Mouse (Mus musculus) forebrain, embryonic 12.5 days (tissue): ENCODE measurements at regions not wholly inside any gene's neighbourhood (a gene's known extent, or its start where the extent isn't known, plus 50 kb on each side); places are given as distances from the start of the nearest gene placed in this dataset.

Source experiments
- ATAC-seq: fragments of 200-750 bp; cut with Nextera tagmentation; 2 replicates; pipeline ENCODE4 v1.8.0; 2017; ENCODE audit warnings: moderate TSS enrichment; ENCODE audit not compliant: low FRiP score
- H3K27ac ChIP-seq: fragments of 300-500 bp; sonication (generic); 2 replicates; pipeline ENCODE4 v1.5.1; 2016; ENCODE audit warnings: mild to moderate bottlenecking
- H3K27me3 ChIP-seq: fragments of 300-500 bp; sonication (generic); 2 replicates; pipeline ENCODE4 v1.6.1; 2016; ENCODE audit warnings: mild to moderate bottlenecking
- H3K36me3 ChIP-seq: fragments of 300-500 bp; sonication (generic); replicated peaks from 2 replicates; pipeline ENCODE4 v1.6.1; 2016; ENCODE audit warnings: mild to moderate bottlenecking
- H3K4me1 ChIP-seq: fragments of 300-500 bp; sonication (generic); 2 replicates; pipeline ENCODE4 v1.6.1; 2016
- H3K4me2 ChIP-seq: fragments of 300-500 bp; sonication (generic); 2 replicates; pipeline ENCODE4 v1.6.1; 2016; ENCODE audit warnings: mild to moderate bottlenecking, moderate library complexity
- H3K4me3 ChIP-seq: fragments of 300-500 bp; sonication (generic); replicated peaks from 2 replicates; pipeline ENCODE4 v1.5.1; 2016; ENCODE audit warnings: mild to moderate bottlenecking
- H3K9ac ChIP-seq: fragments of 300-500 bp; sonication (generic); 2 replicates; pipeline ENCODE4 v1.6.1; 2016; ENCODE audit warnings: mild to moderate bottlenecking
- H3K9me3 ChIP-seq: fragments of 300-500 bp; sonication (generic); 2 replicates; pipeline ENCODE4 v1.6.1; 2016
- WGBS: fragments of 180-500 bp; shearing (Covaris S2); methylation state at CpG from one replicate; pipeline ENCODE4 v1.1.7; 2016; 5-methylcytosine and 5-hydroxymethylcytosine counted together

DNA sequence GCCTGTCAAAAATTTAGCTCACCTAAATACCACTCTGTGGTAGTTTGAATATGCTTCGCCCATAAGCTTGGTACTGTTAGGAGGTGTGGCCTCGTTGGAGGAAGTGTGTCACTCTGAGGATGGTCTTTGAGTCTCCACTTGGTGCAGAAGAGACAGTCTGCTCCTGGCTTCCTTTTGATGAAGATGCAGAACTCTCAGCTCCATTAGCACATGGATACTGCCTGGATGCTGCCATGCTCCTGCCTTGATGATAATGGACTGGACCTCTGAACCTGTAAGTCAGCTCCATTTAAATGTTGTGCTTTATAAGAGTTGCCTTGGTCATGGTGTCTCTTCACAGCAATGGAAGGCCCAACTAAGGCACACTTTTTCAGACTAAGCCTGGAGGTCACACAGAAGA, 56.9 kb upstream of the Pik3r1 start:
- no peak for ATAC-seq
- 93% methylated on average over 2 of the region's 2 CpGs for WGBS

GRCm38 (mm10) chr13:101831872-101832629, 64.0 kb upstream of the Pik3r1 start:
- H3K4me3 ChIP-seq = no peak overlapping the region
- H3K4me1 ChIP-seq = no peaks in the 10 kb centered on the region
- H3K36me3 ChIP-seq = no peaks in the 10 kb centered on the region
- no peak overlapping the region for H3K9ac ChIP-seq
- H3K27me3 ChIP-seq = no peaks in the 10 kb centered on the region
- ATAC-seq = no peak
- WGBS = 82% methylated on average over 7 of the region's 7 CpGs
- H3K27ac ChIP-seq = no peak overlapping the region
- H3K9me3 ChIP-seq = no peaks in the 10 kb centered on the region
- H3K4me2 ChIP-seq = no peak overlapping the region

More for the DNA sequence above, 56.9 kb upstream of the Pik3r1 start:
- Histone ChIP-seq H3K27ac (no peak overlapping the region), H3K36me3 (no peaks in the 10 kb centered on the region), H3K9me3 (no peaks in the 10 kb centered on the region), H3K4me2 (no peak overlapping the region), H3K4me1 (no peaks in the 10 kb centered on the region), H3K4me3 (no peak overlapping the region), H3K27me3 (no peaks in the 10 kb centered on the region), H3K9ac (no peak overlapping the region)

GRCm38 (mm10) chr13:101834546-101834945, 66.5 kb upstream of the Pik3r1 start:
- no peaks in the 10 kb centered on the region for H3K27me3 ChIP-seq
- no peak overlapping the region for H3K27ac ChIP-seq
- H3K9me3 ChIP-seq = no peaks in the 10 kb centered on the region
- H3K4me2 ChIP-seq = no peak overlapping the region
- H3K9ac ChIP-seq = no peak overlapping the region
- no peaks in the 10 kb centered on the region for H3K36me3 ChIP-seq
- no peaks in the 10 kb centered on the region for H3K4me1 ChIP-seq
- H3K4me3 ChIP-seq = no peak overlapping the region
- ATAC-seq = no peak
- 92% methylated on average over 4 of the region's 4 CpGs for WGBS

GRCm38 (mm10) chr13:101836992-101837391, 69.0 kb upstream of the Pik3r1 start:
- 88% methylated on average over 1 of the region's 1 CpGs for WGBS
- Histone ChIP-seq H3K27ac (no peak overlapping the region), H3K4me3 (no peak overlapping the region), H3K4me2 (no peak overlapping the region), H3K4me1 (no peaks in the 10 kb centered on the region), H3K27me3 (no peaks in the 10 kb centered on the region), H3K36me3 (no peaks in the 10 kb centered on the region), H3K9me3 (no peaks in the 10 kb centered on the region), H3K9ac (no peak overlapping the region)
- ATAC-seq = no peak

GRCm38 (mm10) chr13:101844461-101845440, 76.7 kb upstream of the Pik3r1 start:
- no peak overlapping the region for H3K9ac ChIP-seq
- no peaks in the 10 kb centered on the region for H3K27me3 ChIP-seq
- 78% methylated on average over 7 of the region's 7 CpGs for WGBS
- no peak for ATAC-seq
- no peaks in the 10 kb centered on the region for H3K4me1 ChIP-seq
- no peaks in the 10 kb centered on the region for H3K9me3 ChIP-seq
- no peaks in the 10 kb centered on the region for H3K36me3 ChIP-seq
- H3K27ac ChIP-seq = no peak overlapping the region
- no peak overlapping the region for H3K4me2 ChIP-seq
- H3K4me3 ChIP-seq = no peak overlapping the region

DNA sequence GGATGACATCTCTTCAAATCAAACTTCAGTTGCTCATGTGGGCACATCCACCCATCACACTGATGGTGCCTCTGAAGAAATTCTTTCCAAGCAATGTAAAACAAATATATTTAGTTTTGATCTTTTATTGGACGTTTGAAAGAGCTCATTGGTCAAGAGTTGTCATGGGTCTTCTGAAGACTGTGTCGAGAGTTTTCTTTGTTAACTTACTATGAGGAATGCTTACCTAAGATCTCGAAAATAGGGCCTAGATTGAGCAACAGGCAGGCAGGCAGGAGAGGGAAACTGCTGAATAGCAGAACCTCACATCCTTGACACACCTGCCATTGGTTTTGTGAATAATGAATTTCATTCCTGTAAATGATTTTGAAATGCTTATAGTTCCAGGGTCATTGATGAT, 78.0 kb upstream of the Pik3r1 start:
- no peak overlapping the region for H3K4me3 ChIP-seq
- no peak overlapping the region for H3K27ac ChIP-seq
- ATAC-seq = no peak
- H3K4me1 ChIP-seq = no peaks in the 10 kb centered on the region
- H3K9ac ChIP-seq = no peak overlapping the region
- H3K27me3 ChIP-seq = no peaks in the 10 kb centered on the region
- H3K4me2 ChIP-seq = no peak overlapping the region
- no peaks in the 10 kb centered on the region for H3K9me3 ChIP-seq
- no peaks in the 10 kb centered on the region for H3K36me3 ChIP-seq
- WGBS = 70% methylated on average over 3 of the region's 3 CpGs

GRCm38 (mm10) chr13:101847879-101848600, 80.0 kb upstream of the Pik3r1 start:
- no peak overlapping the region for H3K4me2 ChIP-seq
- H3K27me3 ChIP-seq = no peaks in the 10 kb centered on the region
- H3K4me1 ChIP-seq = no peaks in the 10 kb centered on the region
- H3K9me3 ChIP-seq = no peaks in the 10 kb centered on the region
- no peak for ATAC-seq
- no peak overlapping the region for H3K27ac ChIP-seq
- 87% methylated on average over 12 of the region's 12 CpGs for WGBS
- H3K4me3 ChIP-seq = no peak overlapping the region
- H3K36me3 ChIP-seq = no peaks in the 10 kb centered on the region
- no peak overlapping the region for H3K9ac ChIP-seq

- no peak overlapping the region for H3K4me3 ChIP-seq
- WGBS = 86% methylated on average over 2 of the region's 2 CpGs
- no peaks in the 10 kb centered on the region for H3K4me1 ChIP-seq
- ATAC-seq = no peak
- H3K27me3 ChIP-seq = no peaks in the 10 kb centered on the region
- H3K9ac ChIP-seq = no peak overlapping the region
- H3K36me3 ChIP-seq = no peaks in the 10 kb centered on the region
- H3K27ac ChIP-seq = no peak overlapping the region
- no peak overlapping the region for H3K4me2 ChIP-seq
- no peaks in the 10 kb centered on the region for H3K9me3 ChIP-seq
These were observed 80.7 kb upstream of the Pik3r1 start for GRCm38 (mm10) chr13:101848601-101849147.

DNA sequence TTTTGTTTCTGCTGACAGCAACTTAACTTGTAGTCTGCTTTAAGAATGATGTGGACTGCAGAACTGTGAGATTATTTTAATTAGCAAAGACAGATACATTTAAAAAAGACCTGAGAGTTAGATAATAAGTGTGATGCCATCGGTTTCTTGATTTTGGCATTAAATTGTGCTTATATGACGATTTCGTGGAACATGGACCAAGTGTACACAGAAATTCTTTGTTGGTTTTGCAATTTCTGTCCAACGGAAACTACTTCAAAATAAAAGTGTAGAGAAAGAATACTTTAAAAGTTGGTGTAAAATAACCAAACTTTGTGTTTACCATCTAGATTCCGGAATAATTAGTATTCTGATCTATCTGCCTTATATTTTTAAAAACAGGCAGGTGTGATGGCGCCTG, 81.4 kb upstream of the Pik3r1 start:
- no peak for ATAC-seq
- Histone ChIP-seq H3K9me3 (no peaks in the 10 kb centered on the region), H3K36me3 (no peaks in the 10 kb centered on the region)

DNA sequence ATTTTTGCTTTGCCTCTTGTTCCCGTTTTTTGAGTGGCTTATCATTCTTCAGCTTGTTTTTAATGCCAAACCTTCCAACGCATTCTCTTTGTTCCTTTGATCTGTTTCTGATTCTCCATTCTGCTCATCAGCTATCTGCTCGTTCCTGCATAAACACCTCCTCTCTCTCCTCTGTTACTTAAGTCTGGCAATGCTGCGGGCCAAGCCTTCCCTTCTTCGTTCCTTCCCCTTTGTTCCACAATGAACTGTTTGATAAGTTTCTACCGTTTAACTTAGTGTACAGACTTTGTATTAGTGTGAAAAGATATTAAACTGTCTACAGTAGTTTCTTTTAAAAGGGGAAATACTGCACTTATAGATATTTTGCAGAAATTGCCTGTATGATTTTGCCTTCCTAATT, 83.3 kb upstream of the Pik3r1 start:
- Histone ChIP-seq H3K27me3 (no peaks in the 10 kb centered on the region), H3K27ac (no peak overlapping the region), H3K36me3 (no peaks in the 10 kb centered on the region), H3K4me1 (no peaks in the 10 kb centered on the region), H3K9ac (no peak overlapping the region), H3K4me3 (no peak overlapping the region), H3K9me3 (no peaks in the 10 kb centered on the region), H3K4me2 (no peak overlapping the region)
- WGBS = 76% methylated on average over 6 of the region's 6 CpGs
- no peak for ATAC-seq

More for the DNA sequence above, 81.4 kb upstream of the Pik3r1 start:
- Histone ChIP-seq H3K4me3 (no peak overlapping the region), H3K4me1 (no peaks in the 10 kb centered on the region), H3K9ac (no peak overlapping the region), H3K27ac (no peak overlapping the region), H3K4me2 (no peak overlapping the region), H3K27me3 (no peaks in the 10 kb centered on the region)
- 92% methylated on average over 6 of the region's 6 CpGs for WGBS

GRCm38 (mm10) chr13:101852960-101853359, 84.9 kb upstream of the Pik3r1 start:
- Histone ChIP-seq H3K9me3 (no peaks in the 10 kb centered on the region), H3K4me1 (no peaks in the 10 kb centered on the region), H3K4me2 (no peak overlapping the region), H3K36me3 (no peaks in the 10 kb centered on the region), H3K4me3 (no peak overlapping the region), H3K9ac (no peak overlapping the region), H3K27me3 (no peaks in the 10 kb centered on the region), H3K27ac (no peak overlapping the region)
- WGBS = 91% methylated on average over 5 of the region's 5 CpGs
- ATAC-seq = no peak

- no peaks in the 10 kb centered on the region for H3K9me3 ChIP-seq
- no peak overlapping the region for H3K27ac ChIP-seq
- no peaks in the 10 kb centered on the region for H3K36me3 ChIP-seq
- ATAC-seq = no peak
- no peak overlapping the region for H3K9ac ChIP-seq
- no peaks in the 10 kb centered on the region for H3K27me3 ChIP-seq
- 94% methylated on average over 9 of the region's 9 CpGs for WGBS
- no peaks in the 10 kb centered on the region for H3K4me1 ChIP-seq
- H3K4me3 ChIP-seq = no peak overlapping the region
- H3K4me2 ChIP-seq = no peak overlapping the region
These were observed 87.1 kb upstream of the Pik3r1 start for GRCm38 (mm10) chr13:101855141-101855540.
